Comparison of ENCODE assay signal across 7 mouse cellular contexts in the genomic region with DNA sequence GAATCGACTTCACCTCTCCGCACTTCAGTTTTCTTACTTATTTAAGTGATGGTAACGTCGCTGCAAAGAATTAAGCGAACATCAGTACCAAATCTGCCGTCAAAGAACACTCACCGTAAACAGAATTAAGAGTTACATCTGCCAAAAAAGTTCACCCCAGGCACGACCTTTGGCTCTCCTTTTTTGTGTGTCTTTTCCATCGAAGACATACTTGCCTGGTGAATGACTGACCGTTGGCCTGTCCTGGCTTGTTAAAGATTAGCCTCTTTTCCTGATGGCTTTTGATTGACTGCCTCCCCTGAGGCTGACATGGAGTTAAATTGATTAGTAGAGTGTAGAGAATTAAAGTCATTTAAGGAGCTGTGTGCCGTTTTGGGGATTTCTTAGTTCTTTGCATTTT. TPM values are rescaled to one million over a fixed set of nuclear protein-coding genes. Genes with fewer than 3 reads are reported as not detected.
DNase-seq lines count a peak whose midpoint lies in the region; ATAC-seq and TF ChIP-seq lines count a peak whose summit lies in the region.

No protein-coding gene starts in this region.

- TF ChIP-seq CTCF in E14TG2a.4 (conservative IDR thresholded peaks at IDR 0.05; ENCODE audit: low read length) (no peak), G1E (IDR thresholded peaks at IDR 0.05; ENCODE audit: low read depth, low read length) (no peak)

- H3K27me3 ChIP-seq in E14TG2a.4 (ENCODE audit: insufficient read depth, low read length) (peaks cover 10% of the 10 kb centered on the region; the same call in 1 of the 2 replicates), G1E (ENCODE audit: insufficient read depth, low read length) (no peaks in the 10 kb centered on the region)
- peaks cover 10% of the 10 kb centered on the region; the same call in 1 of the 2 replicates for H3K27me3 ChIP-seq in hindbrain, embryonic 12.5 days
- no peaks in the 10 kb centered on the region for H3K27me3 ChIP-seq in limb, embryonic 15.5 days

- H3K9ac ChIP-seq in hindbrain, embryonic 12.5 days, result peak overlapping the region; percentile 77
- H3K9ac ChIP-seq in limb, embryonic 15.5 days, result peak overlapping the region; percentile 82

- H3K4me3 ChIP-seq in E14TG2a.4 (replicated peaks; ENCODE audit: low read length) (peak overlapping the region; percentile 96), G1E (ENCODE audit: low read depth, low read length) (peak overlapping the region; percentile 97)
- H3K4me3 ChIP-seq in hindbrain, embryonic 12.5 days, result peak overlapping the region; percentile 60
- H3K4me3 ChIP-seq in limb, embryonic 15.5 days, result peak overlapping the region; percentile 85

- no peak for ATAC-seq in G1E (ENCODE audit: extremely low read depth, insufficient number of reproducible peaks, low FRiP score, poor library complexity, severe bottlenecking)
- ATAC-seq in hindbrain, embryonic 12.5 days (ENCODE audit: low FRiP score), result no peak
- ATAC-seq in limb, embryonic 15.5 days (ENCODE audit: insufficient number of reproducible peaks, low FRiP score, low TSS enrichment, low read depth), result no peak

- H3K4me2 ChIP-seq in hindbrain, embryonic 12.5 days (replicated peaks), result peak overlapping the region; percentile 70
- peak overlapping the region; percentile 67 for H3K4me2 ChIP-seq in limb, embryonic 15.5 days

- H3K9me3 ChIP-seq in E14TG2a.4 (ENCODE audit: low read length) (no peaks in the 10 kb centered on the region), G1E (replicated peaks) (no peaks in the 10 kb centered on the region)
- H3K9me3 ChIP-seq in hindbrain, embryonic 12.5 days (replicated peaks), result no peaks in the 10 kb centered on the region
- H3K9me3 ChIP-seq in limb, embryonic 15.5 days, result no peaks in the 10 kb centered on the region

- H3K4me1 ChIP-seq in E14TG2a.4 (replicated peaks; ENCODE audit: low read depth, low read length) (peaks cover 66% of the 10 kb centered on the region), G1E (ENCODE audit: insufficient read depth, low read depth, low read length) (peaks cover 69% of the 10 kb centered on the region)
- H3K4me1 ChIP-seq in hindbrain, embryonic 12.5 days, result peaks cover 35% of the 10 kb centered on the region
- peaks cover 33% of the 10 kb centered on the region for H3K4me1 ChIP-seq in limb, embryonic 15.5 days

- H3K36me3 ChIP-seq in E14TG2a.4 (ENCODE audit: insufficient read depth, low read length) (peaks cover 51% of the 10 kb centered on the region), G1E (replicated peaks) (peaks cover 47% of the 10 kb centered on the region)
- H3K36me3 ChIP-seq in hindbrain, embryonic 12.5 days, result peaks cover 13% of the 10 kb centered on the region; the same call in 1 of the 2 replicates
- H3K36me3 ChIP-seq in limb, embryonic 15.5 days, result peaks cover 26% of the 10 kb centered on the region

- no peak overlapping the region for H3K27ac ChIP-seq in hindbrain, embryonic 12.5 days
- peak overlapping the region; percentile 95 for H3K27ac ChIP-seq in limb, embryonic 15.5 days

- no peak for DNase-seq in G1E (ENCODE audit: low spot score)
- DNase-seq in right cerebral cortex, postnatal 10 days (ENCODE audit: low spot score in 2 of 2), result no peak
- no peak for DNase-seq in cerebellum, adult 8-10 months
- no peak for DNase-seq in urinary bladder, postnatal 25 days (ENCODE audit: low spot score)

- WGBS in hindbrain, embryonic 12.5 days, result 2% methylated on average over 11 of the region's 11 CpGs
- WGBS in limb, embryonic 15.5 days, result 2% methylated on average over 11 of the region's 11 CpGs

RNA-seq across cellular contexts. Expression of a gene that starts 1.3 kb away (rescaled TPM):
- total RNA-seq in G1E (2014; fragmentation: Nextera tagmentation) (124 and 167 TPM in 2 replicates), G1E (2017) (162 and 191 TPM in 2 replicates)
- 84.1 and 90.9 TPM in 2 replicates for polyA plus RNA-seq in G1E (2012)
- polyA plus RNA-seq in hindbrain, embryonic 12.5 days (2016; fragmentation: Nextera tagmentation; extraction: Ambion mirVana), result 100 and 101 TPM in 2 replicates
- 113 and 119 TPM in 2 replicates for polyA plus RNA-seq in limb, embryonic 15.5 days (2015; fragmentation: Nextera tagmentation; extraction: Ambion mirVana)
